ENCODE assay signal across 8 mouse cellular contexts in genomic region chr2:49452451-49453081, GRCm38 (mm10). TPM values are rescaled to one million over a fixed set of nuclear protein-coding genes. Genes with fewer than 3 reads are reported as not detected.
DNase-seq lines count a peak whose midpoint lies in the region; ATAC-seq and TF ChIP-seq lines count a peak whose summit lies in the region.

No protein-coding gene starts in this region.

- H3K36me3 ChIP-seq in erythroblast, embryonic 14.5 days (ENCODE audit: control insufficient read depth): no peaks in the 10 kb centered on the region
- no peaks in the 10 kb centered on the region for H3K36me3 ChIP-seq in heart, embryonic 11.5 days (ENCODE audit: control insufficient read depth, insufficient read depth, low read length)
- H3K36me3 ChIP-seq in kidney, embryonic 16.5 days (ENCODE audit: insufficient read depth, low read length): no peaks in the 10 kb centered on the region
- no peaks in the 10 kb centered on the region for H3K36me3 ChIP-seq in liver, adult 2 months (ENCODE audit: control insufficient read depth, insufficient read depth, low read length)

- no peaks in the 10 kb centered on the region for H3K9me3 ChIP-seq in erythroblast, embryonic 14.5 days (ENCODE audit: control insufficient read depth, low read length)
- H3K9me3 ChIP-seq in heart, embryonic 11.5 days (replicated peaks; ENCODE audit: control insufficient read depth, low read length): no peaks in the 10 kb centered on the region
- H3K9me3 ChIP-seq in kidney, embryonic 16.5 days (ENCODE audit: low read length): no peaks in the 10 kb centered on the region

- peak overlapping the region; percentile 97 for H3K4me3 ChIP-seq in erythroblast, embryonic 14.5 days (replicated peaks)
- peak overlapping the region; percentile 94 for H3K4me3 ChIP-seq in heart, embryonic 11.5 days (ENCODE audit: low read depth, low read length)
- peak overlapping the region; percentile 85 for H3K4me3 ChIP-seq in kidney, embryonic 16.5 days (ENCODE audit: low read length)
- peak overlapping the region; percentile 99 for H3K4me3 ChIP-seq in liver, adult 2 months (ENCODE audit: insufficient read depth, low read depth, low read length)

- peaks cover 22% of the 10 kb centered on the region for H3K4me1 ChIP-seq in erythroblast, embryonic 14.5 days (ENCODE audit: control insufficient read depth)
- H3K4me1 ChIP-seq in heart, embryonic 11.5 days (ENCODE audit: control insufficient read depth, insufficient read depth, low read length): no peaks in the 10 kb centered on the region; the same call in 1 of the 2 replicates
- peaks cover 7% of the 10 kb centered on the region for H3K4me1 ChIP-seq in kidney, embryonic 16.5 days (ENCODE audit: insufficient read depth, low read length)
- peaks cover 5% of the 10 kb centered on the region; the same call in 1 of the 2 replicates for H3K4me1 ChIP-seq in liver, adult 2 months (ENCODE audit: control insufficient read depth, insufficient read depth, low read length)

- under 1% methylated on average over 37 of the region's 37 CpGs for WGBS in heart, embryonic 11.5 days (ENCODE audit: insufficient replicate concordance)
- WGBS in kidney, embryonic 16.5 days: under 1% methylated on average over 37 of the region's 37 CpGs
- WGBS in liver, adult 2 months: under 1% methylated on average over 37 of the region's 37 CpGs

- H3K79me2 ChIP-seq in liver, adult 2 months (ENCODE audit: control insufficient read depth, insufficient read depth, low read length): peaks cover 10% of the 10 kb centered on the region; the same call in 1 of the 2 replicates

- peak; percentile 91 for DNase-seq in CD4-positive, CD25-positive, alpha-beta regulatory T cell, adult 2 months (ENCODE audit: low read depth, low spot score)
- DNase-seq in brain, embryonic 18.5 days (ENCODE audit: low read depth, low spot score): peak; percentile 81
- DNase-seq in liver, adult 2 months (ENCODE audit: extremely low read depth, low read depth, low spot score): peak; percentile 93
- peak; percentile 81 to 85 for DNase-seq in spleen, postnatal 36 days (ENCODE audit: low spot score in 2 of 2)

- H3K4me2 ChIP-seq in heart, embryonic 11.5 days: peak overlapping the region; percentile 89
- H3K4me2 ChIP-seq in kidney, embryonic 16.5 days (replicated peaks; ENCODE audit: low read depth, low read length): peak overlapping the region; percentile 68

- TF ChIP-seq POLR2A in liver, adult 2 months (IDR thresholded peaks at IDR 0.05; ENCODE audit: extremely low read depth, insufficient read depth, low read length): no peak

- TF ChIP-seq CTCF in liver, adult 2 months (IDR thresholded peaks at IDR 0.05; ENCODE audit: low read depth, low read length): no peak

- H3K9ac ChIP-seq in heart, embryonic 11.5 days (ENCODE audit: low read depth, low read length): peak overlapping the region; percentile 99
- peak overlapping the region; percentile 97 for H3K9ac ChIP-seq in kidney, embryonic 16.5 days (replicated peaks; ENCODE audit: low read length)
- peak overlapping the region; percentile 66 for H3K9ac ChIP-seq in liver, adult 2 months (ENCODE audit: low read depth, low read length)

- peaks cover 28% of the 10 kb centered on the region for H3K27me3 ChIP-seq in erythroblast, embryonic 14.5 days (ENCODE audit: control insufficient read depth)
- H3K27me3 ChIP-seq in heart, embryonic 11.5 days (ENCODE audit: control insufficient read depth, insufficient read depth, low read length): no peaks in the 10 kb centered on the region
- no peaks in the 10 kb centered on the region for H3K27me3 ChIP-seq in kidney, embryonic 16.5 days (ENCODE audit: insufficient read depth, low read length)
- no peaks in the 10 kb centered on the region for H3K27me3 ChIP-seq in liver, adult 2 months (ENCODE audit: control insufficient read depth, insufficient read depth, low read length)

- peak overlapping the region; percentile 99 for H3K27ac ChIP-seq in heart, embryonic 11.5 days (ENCODE audit: low read depth, low read length)
- H3K27ac ChIP-seq in kidney, embryonic 16.5 days (ENCODE audit: low read length): peak overlapping the region; percentile 82
- H3K27ac ChIP-seq in liver, adult 2 months (replicated peaks; ENCODE audit: insufficient read depth, low read depth, low read length): peak overlapping the region; percentile 58

- ATAC-seq in heart, embryonic 11.5 days (replicated peaks; ENCODE audit: insufficient number of reproducible peaks, low FRiP score, low TSS enrichment): 0 out of 2 replicates have a peak, but pooled peaks have one; percentile 21
- peak; percentile 21 for ATAC-seq in kidney, embryonic 16.5 days (ENCODE audit: low FRiP score, low TSS enrichment)
- peak; percentile 82 for ATAC-seq in monocyte, adult 5-6 weeks (replicated peaks; ENCODE audit: insufficient number of reproducible peaks, low FRiP score, low TSS enrichment, poor library complexity, severe bottlenecking)

RNA-seq across cellular contexts. Expression of gene Epc2, which starts 1.3 kb away (rescaled TPM):
- 0.21 and 0.22 TPM in 2 replicates for polyA plus RNA-seq in erythroblast, embryonic 14.5 days (2012)
- polyA plus RNA-seq in heart, embryonic 11.5 days (2014; fragmentation: Nextera tagmentation; extraction: Ambion mirVana): 6.5 and 8.2 TPM in 2 replicates
- polyA plus RNA-seq in kidney, embryonic 16.5 days (2015; fragmentation: Nextera tagmentation; extraction: Ambion mirVana): 6.4 and 6.5 TPM in 2 replicates
- 11.8 and 14.1 TPM in 2 replicates for total RNA-seq in liver, adult 2 months (2014; rRNA removed)
- 2.4 and 2.5 TPM in 2 replicates for polyA plus RNA-seq in liver, adult 2 months (2012; rRNA removed)
- 69.8 to 74.7 TPM (median 71.6 TPM) in 3 replicates for total RNA-seq in monocyte, adult 5-6 weeks (2017)

Comparison
In these comparisons a context has a peak if more than half of its experiments do, and no peak if none do; other contexts are left out.
1. Peak in every context shown above with its lines: DNase-seq, ATAC-seq, H3K4me3 ChIP-seq and H3K27ac ChIP-seq.
2. ATAC-seq: peak in every context shown above with its lines; median percentile 82 in monocyte, adult 5-6 weeks; 21 in heart, embryonic 11.5 days; 21 in kidney, embryonic 16.5 days.